Mouse (Mus musculus): ENCODE data around the gene Zfp607b.

The Zfp607b gene

DNA sequence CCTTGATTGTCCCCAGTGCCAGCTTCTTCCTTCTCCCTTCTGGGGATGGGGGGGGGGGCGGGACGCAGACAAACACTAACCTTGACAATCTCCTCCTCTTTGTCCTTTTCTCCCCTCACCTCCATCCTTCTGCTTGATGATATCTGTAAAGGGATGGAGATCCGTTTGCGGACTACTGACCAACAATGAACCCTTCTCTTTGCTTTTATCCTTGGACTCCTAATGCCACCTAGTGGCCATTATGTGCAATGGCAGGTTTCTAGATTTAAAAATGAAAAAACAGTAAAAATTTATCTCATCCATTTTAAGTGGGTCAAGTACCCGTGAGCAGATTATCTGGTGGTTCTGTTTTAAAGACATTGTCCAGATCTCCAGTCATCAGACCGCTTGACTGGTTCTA, 3.5 kb upstream of the Zfp607b start:
- DNase-seq: no peak

GRCm38 (mm10) chr7:27687043-27687442, 2.1 kb upstream of the Zfp607b start:
- DNase-seq: no peak

DNA sequence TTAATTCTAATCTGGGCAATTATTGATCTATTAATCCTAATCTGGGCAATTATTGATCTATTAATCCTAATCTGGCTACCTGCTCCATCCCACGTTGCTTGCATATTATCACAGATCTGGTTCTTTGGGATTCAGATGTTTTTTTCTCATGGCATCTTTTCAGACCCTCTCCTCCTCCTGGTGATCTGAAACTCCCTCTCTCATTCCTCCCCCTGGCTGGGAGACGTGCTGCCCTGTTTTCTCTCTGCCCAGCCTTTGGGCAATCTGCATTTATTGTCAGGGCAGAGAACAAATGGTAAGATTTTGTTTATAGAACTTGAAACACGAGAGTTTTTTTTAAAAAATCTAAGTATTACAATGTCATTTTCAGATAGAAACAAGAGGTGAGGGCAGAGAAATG, 1.3 kb upstream of the Zfp607b start:
- DNase-seq: no peak

DNA sequence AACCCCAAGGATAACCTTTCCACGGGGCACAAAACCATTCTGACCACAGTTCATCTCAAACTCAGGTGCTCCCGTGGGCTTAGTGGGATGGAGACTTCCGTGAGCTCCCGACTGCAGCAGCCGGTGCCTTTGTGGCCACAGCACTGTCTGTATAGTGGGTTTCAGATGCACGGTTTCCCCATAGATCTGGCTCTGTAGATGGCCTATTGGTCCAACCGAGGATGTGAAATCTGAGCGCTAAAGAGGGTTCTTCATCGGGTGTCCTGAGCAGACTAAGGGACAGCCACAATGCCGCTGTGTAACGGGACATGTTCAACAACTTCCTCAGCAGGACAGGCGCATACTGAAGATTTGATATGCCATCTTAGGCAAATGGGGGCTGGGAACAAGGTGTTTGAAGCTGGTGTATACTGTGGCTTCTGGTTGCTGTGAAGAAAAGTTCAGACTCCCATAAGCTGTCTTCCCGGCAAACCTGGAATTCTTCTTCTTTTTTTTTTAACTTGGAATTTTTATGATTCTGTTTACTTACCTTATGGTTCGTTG, 823 bp upstream of the Zfp607b start:
- DNase-seq: no peak

DNA sequence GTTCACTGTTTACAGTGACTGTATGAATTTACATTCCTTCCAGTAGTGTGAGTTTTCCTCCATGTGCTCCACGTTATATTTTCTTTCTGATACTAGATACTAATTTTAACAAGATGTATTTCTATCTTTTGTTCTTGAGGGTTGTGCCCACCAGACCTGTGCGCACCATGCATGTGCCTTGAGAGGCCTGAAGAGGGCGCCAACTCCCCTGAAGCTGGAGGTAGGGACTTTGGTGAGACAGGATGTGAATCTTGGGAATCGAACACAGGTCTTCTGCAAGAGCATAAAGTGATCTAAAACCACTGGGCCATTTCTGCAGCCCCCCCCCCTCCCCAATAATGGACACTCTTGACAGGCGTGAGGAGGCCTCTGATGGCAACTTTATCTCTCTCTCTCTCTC, 1.9 kb downstream of the Zfp607b start:
- no peak for DNase-seq

DNA sequence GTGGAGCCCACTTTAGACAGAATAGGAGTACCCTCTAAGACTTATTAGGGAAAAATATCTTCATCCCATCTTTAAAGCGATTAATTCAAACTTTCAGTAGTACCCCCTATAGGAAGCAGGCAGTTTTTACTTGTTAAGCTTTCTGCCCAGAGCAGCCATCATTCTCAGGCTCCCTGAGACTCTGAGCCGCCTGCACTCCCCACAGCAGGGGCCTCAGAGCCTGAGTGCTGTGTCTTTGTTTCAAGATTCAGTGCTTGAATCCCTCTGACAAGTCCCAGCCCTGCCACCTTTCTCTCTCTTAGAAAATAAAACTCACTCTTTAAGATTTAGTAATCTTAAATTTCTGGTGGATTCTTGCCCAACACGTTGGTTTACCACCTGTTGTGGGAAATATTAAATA, 7.6 kb downstream of the Zfp607b start:
- DNase-seq: no peak

- DNase-seq: no peak
Observed at GRCm38 (mm10) chr7:27710402-27710801, 21.3 kb downstream of the Zfp607b start.

DNA sequence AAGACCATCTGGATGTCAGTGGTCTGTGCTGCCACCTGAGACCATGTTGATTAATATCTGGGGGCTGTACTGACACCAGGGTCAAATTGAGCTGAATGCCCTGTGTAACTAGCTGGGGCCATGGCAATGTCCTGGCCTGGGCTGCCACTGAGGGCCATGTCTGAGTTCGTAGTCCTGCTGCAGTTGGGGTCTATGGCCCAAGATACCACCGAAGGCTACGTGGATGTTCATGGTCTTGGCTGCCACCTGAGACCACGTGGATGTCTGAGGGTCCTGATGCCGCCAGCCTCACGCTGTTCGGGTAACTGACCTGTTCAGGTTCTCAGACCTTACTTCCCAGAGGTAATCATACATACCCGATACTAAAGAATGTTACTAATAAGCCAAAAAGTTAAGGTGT, 32.8 kb downstream of the Zfp607b start:
- no peak for DNase-seq

DNA sequence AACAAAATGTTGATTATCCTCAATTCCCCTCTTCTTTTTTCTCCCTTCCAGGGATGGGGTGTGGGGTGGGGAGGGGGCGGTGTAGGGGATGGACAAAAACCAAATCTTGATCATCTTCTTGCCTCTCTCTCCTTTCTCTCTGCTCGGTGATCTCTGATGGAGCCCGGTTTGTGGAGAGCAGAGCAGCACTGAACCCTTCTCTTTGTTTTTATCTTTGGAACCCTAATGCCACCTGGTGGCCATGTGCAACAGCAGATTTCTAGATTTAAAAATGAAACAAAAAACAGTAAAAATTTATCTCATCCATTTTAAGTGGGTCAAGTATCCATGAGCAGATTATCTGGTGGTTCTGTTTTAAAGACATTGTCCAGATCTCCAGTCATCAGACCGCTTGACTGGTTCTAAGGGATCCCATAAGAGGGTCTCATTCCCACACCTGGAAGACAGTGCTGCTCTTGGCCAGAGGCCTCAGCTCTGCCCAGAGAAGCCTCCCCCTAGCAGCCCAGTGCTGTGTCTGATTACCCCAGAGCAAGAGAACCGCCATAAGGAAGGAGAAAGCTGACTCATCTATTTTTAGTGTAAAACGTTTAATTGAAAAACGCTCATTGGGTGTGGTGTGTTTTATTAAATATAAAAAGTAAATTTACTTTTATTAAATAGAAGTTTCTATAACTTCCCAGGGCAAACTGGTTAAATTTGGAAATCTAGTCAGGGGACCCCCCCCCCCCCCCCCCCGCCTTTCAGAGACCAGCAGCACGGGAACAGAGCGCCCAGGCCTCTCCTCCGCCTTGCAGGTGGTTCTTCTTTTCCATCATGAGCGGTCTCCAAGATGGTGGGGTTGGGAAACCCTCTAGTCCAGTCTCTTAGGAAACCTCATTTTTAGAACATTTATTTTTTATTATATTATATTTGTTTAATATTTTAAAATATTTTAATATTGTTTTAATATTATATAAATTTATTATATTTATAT, 36.7 kb downstream of the Zfp607b start:
- peak; percentile 27 for DNase-seq

GRCm38 (mm10) chr7:27727471-27727870, 38.3 kb downstream of the Zfp607b start:
- no peak for DNase-seq

GRCm38 (mm10) chr7:27731281-27731883, 42.2 kb downstream of the Zfp607b start, which contains the start of gene Zfp60:
Gene Zfp60, plus strand, starts transcription at chr7:27731389.
- peak; percentile 84 for DNase-seq

- DNase-seq: no peak
Observed at GRCm38 (mm10) chr7:27731946-27732345, 42.8 kb downstream of the Zfp607b start.

GRCm38 (mm10) chr7:27732508-27732907, 43.4 kb downstream of the Zfp607b start:
- DNase-seq: no peak

DNA sequence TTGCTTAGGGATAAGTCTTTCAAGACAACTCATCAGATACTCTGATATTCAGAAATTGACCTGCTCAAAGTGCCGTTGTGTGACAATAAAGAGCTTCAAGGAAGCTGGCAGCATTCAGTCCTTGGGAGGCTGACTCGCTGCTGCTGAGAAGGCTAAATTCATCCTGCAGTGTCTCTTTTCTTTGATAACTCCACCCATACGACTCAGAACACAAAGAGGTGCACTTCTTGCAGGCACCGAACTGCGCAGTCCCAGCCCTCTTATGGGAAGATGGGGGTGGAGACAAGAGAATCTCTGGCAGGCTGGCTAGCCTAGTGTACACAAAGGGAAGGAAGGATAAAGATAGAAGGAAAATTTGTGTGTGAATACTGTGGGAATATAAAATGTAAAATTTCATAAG, 46.3 kb downstream of the Zfp607b start:
- no peak for DNase-seq
